Mouse (Mus musculus): ENCODE results near the gene Abhd2. TPM values are rescaled to one million over a fixed set of nuclear protein-coding genes. Genes with fewer than 3 reads are reported as not detected.

The Abhd2 gene
- polyA plus RNA-seq, 1 experiment from 2014 or later = 10.7 TPM

DNA sequence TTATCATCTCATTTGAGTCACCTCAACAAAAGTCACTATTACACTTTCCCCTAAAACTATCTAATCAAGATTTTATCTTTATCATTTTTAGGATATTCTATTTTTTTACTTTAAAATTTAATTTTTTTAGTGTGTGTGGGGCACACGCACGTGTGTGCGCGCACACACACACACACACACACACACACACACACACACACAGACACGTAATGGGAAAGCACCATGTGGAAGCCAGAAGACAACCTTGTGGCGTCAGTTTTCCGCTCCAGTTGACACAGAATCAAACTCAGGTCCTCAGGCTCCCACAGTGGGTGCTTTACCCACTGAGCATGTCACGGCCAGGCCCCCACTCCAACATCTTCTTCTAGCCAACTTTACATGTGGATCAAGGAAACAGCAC, 4.1 kb upstream of the Abhd2 start:
- Histone ChIP-seq H3K4me1 (peaks cover 9% of the 10 kb centered on the region), H3K9ac (no peak overlapping the region), H3K9me3 (no peaks in the 10 kb centered on the region), H3K4me3 (no peak overlapping the region), H3K27me3 (no peaks in the 10 kb centered on the region), H3K36me3 (no peaks in the 10 kb centered on the region), H3K4me2 (replicated peaks) (no peak overlapping the region), H3K27ac (no peak overlapping the region)
- no peak for ATAC-seq (ENCODE audit: low FRiP score, low read depth)
- WGBS = 86% methylated on average over 8 of the region's 8 CpGs

DNA sequence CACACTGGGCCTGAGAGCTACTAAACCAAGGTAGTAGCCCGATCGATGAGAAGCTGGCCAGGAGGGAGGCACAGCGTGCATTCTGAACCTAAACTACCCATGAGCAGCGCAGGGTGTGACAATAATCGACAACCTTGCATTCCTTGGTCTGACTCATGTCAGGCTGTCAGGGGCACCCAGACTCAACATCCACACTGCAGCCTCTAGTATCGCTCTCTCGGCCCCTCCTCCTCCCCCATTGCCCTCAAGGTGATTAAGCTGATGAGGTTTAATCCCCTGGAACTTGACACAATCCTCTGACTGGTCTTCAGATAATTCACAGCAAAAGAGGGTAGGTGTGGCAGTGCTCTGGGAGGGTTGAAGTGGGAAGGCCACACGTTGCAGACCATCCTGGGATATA, 3.6 kb upstream of the Abhd2 start:
- no peak overlapping the region for H3K9ac ChIP-seq
- H3K9me3 ChIP-seq = no peaks in the 10 kb centered on the region
- no peak overlapping the region for H3K27ac ChIP-seq
- no peak for ATAC-seq (ENCODE audit: low FRiP score, low read depth)
- no peaks in the 10 kb centered on the region for H3K27me3 ChIP-seq
- 41% methylated on average over 8 of the region's 8 CpGs for WGBS
- peaks cover 14% of the 10 kb centered on the region for H3K4me1 ChIP-seq
- no peaks in the 10 kb centered on the region for H3K36me3 ChIP-seq
- H3K4me3 ChIP-seq = no peak overlapping the region
- no peak overlapping the region for H3K4me2 ChIP-seq (replicated peaks)

DNA sequence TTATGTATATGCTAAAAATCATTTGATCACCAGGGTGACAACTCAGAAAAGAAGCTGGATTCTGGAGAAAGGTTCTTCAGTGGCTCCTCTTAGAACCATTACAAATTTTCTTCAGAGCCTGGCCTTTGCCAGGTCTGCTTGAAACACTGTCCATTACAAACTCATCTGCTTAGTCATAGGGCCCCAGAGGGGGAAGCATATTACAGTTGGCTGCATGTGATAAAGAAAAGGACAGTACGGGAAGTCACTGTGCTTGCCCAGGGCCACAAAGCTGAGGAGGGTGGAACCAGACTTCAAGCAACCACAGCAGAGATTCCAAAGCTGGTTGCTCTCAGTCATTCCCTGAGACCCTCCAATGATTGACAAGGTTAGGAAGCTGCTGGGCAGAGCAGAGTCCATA, 3.1 kb upstream of the Abhd2 start:
- Histone ChIP-seq H3K4me3 (no peak overlapping the region), H3K9ac (no peak overlapping the region), H3K27me3 (no peaks in the 10 kb centered on the region), H3K9me3 (no peaks in the 10 kb centered on the region), H3K36me3 (no peaks in the 10 kb centered on the region), H3K4me1 (peaks cover 18% of the 10 kb centered on the region), H3K4me2 (replicated peaks) (no peak overlapping the region), H3K27ac (no peak overlapping the region)
- no peak for ATAC-seq (ENCODE audit: low FRiP score, low read depth)
- WGBS = 70% methylated on average over 1 of the region's 1 CpGs

DNA sequence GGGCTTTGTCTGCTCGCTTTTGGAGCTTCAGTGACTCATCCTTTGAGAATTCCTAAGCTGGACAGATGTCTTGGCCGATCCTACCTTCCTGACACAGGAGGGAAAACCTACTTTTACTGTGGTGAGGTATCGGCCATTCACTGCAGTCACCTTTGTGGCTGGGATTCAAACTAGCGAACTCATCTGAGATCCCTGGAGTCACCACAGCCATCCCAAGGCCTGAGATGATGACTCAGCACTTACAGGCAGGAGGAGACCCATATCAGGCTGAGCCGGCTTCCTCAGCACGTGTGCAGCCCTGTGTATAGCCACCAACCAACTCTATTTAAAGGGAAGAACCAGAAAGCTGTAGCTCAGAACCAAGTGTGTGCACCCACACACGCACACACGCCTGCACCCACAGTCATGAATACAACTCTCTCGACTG, 2.0 kb upstream of the Abhd2 start:
- Histone ChIP-seq H3K9me3 (no peaks in the 10 kb centered on the region), H3K36me3 (no peaks in the 10 kb centered on the region), H3K9ac (no peak overlapping the region), H3K27ac (no peak overlapping the region), H3K27me3 (no peaks in the 10 kb centered on the region), H3K4me2 (replicated peaks) (no peak overlapping the region), H3K4me3 (no peak overlapping the region), H3K4me1 (peaks cover 29% of the 10 kb centered on the region)
- no peak for ATAC-seq (ENCODE audit: low FRiP score, low read depth)
- 83% methylated on average over 9 of the region's 9 CpGs for WGBS

DNA sequence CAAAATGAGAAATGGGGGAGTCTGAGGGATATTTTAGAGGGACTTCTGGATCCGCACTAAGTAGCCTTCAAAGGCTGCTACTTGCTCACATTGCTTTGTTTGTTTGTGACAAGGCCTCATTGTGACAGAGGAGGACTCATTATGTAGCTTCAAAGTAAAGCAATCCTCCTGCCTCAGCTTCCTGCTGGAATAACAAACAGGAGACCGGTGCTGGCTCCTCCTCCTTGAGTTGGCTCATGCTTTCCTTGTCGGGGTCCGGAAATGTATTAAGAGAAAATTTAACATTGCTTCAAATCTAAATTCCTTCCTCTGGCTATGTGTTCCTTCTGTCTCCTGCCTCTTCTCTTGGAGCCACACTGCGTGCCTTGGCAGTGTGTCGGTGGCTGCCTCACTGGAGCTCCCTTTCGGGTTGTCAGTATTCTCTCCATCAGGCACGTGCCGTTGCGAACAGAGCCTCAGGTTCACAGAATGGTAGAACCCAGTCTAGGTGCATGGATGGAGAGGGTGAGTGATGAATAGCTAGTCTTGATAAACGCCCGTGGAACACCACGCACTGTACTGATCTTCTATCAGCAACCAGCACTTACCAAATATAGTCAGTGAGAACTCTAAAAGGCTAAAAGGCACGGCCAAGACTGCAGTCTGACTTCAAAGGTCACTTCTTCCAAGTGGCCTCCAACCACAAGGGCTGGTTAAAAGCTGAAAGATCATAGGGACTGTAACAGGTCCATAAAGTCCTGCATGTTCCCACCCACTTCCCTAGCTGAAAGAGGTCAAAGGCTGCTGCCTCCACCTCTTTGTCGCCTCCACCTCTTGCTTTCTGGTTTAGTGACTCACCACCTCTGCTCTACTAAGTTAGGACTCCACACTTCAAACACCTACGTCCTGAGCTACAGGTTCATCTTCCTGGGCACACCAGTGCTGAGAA, 874 bp upstream of the Abhd2 start:
- 77% methylated on average over 16 of the region's 16 CpGs for WGBS
- peaks cover 34% of the 10 kb centered on the region for H3K4me1 ChIP-seq
- H3K27ac ChIP-seq = peak overlapping the region; percentile 48; the same call in 1 of the 2 replicates
- peak overlapping the region; percentile 81 for H3K4me3 ChIP-seq
- H3K4me2 ChIP-seq (replicated peaks) = peak overlapping the region; percentile 75
- no peak for ATAC-seq (ENCODE audit: low FRiP score, low read depth)
- H3K9me3 ChIP-seq = no peaks in the 10 kb centered on the region
- peak overlapping the region; percentile 55; the same call in 1 of the 2 replicates for H3K9ac ChIP-seq
- H3K36me3 ChIP-seq = no peaks in the 10 kb centered on the region
- no peaks in the 10 kb centered on the region for H3K27me3 ChIP-seq

DNA sequence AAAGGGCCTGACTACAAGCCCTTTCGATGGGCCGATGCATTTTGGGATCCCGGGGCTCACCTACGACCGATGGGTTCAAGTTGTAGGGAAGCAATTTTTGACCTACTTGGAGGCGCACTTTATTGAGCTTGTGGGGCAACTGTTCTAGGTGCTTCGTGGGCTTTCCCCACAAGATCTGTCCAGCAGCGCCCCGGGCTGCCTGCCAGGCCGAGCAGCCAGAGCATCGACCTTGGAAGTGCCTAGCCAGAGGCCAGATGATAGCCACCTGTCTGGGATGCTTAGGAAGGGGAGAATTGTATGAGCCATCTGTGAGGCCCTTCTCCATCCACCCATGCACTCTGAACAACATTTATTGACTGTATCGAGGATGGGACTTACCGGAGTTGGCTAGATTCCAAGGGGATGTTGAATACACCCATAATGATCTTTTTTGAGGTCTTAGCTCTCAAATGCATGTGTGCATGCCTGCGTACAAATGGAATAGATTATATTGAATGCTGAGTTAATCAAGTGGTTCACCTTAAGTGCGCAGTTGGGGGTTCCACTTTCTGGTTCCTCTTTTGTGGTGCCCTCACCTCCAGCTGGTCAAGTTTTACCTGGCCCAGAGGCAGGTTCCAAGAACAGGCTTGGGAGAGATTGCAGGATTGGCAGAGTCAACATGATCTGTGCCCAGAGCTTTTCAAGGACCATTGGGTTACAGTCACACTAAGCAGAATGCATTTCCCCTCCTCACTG, 906 bp downstream of the Abhd2 start:
- peaks cover 41% of the 10 kb centered on the region for H3K4me1 ChIP-seq
- H3K27ac ChIP-seq = 0 out of 2 replicates have a peak overlapping the region, but pooled peaks have one; percentile 39
- no peaks in the 10 kb centered on the region for H3K27me3 ChIP-seq
- peak overlapping the region; percentile 90 for H3K9ac ChIP-seq
- ATAC-seq (ENCODE audit: low FRiP score, low read depth) = no peak
- H3K4me3 ChIP-seq = peak overlapping the region; percentile 81
- H3K36me3 ChIP-seq = no peaks in the 10 kb centered on the region
- no peaks in the 10 kb centered on the region for H3K9me3 ChIP-seq
- WGBS = 13% methylated on average over 15 of the region's 15 CpGs
- peak overlapping the region; percentile 91 for H3K4me2 ChIP-seq (replicated peaks)

DNA sequence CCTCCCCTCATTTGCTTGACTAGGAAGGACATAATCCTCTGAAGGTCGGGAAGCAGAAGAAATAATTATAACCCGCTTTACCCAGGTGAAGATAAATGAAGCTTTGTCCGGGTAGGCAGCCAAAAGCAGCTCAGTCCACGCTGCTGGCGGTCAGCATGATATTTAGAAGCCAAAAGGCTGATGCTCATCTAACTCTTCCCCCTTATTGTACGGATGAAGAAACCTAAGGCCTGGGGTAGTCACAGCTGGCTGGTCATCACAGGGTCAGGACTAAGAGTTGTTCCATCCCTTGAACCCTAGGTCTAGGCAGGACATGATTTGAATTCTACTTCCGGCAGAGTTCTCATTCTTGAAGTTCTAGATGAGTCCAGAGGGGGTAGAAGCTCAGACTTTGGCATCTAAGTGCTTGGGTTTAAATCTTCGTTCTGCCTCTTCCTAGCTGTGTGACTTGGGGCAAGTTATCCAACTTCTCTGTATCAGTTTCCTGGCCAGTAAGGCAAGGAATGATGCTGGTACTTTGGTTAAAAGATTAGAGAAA, 1.5 kb downstream of the Abhd2 start:
- H3K9ac ChIP-seq = peak overlapping the region; percentile 90
- H3K4me2 ChIP-seq (replicated peaks) = peak overlapping the region; percentile 91
- H3K27ac ChIP-seq = no peak overlapping the region
- no peaks in the 10 kb centered on the region for H3K36me3 ChIP-seq
- WGBS = 82% methylated on average over 8 of the region's 8 CpGs
- ATAC-seq (ENCODE audit: low FRiP score, low read depth) = no peak
- H3K4me3 ChIP-seq = peak overlapping the region; percentile 81
- peaks cover 47% of the 10 kb centered on the region for H3K4me1 ChIP-seq
- no peaks in the 10 kb centered on the region for H3K9me3 ChIP-seq
- no peaks in the 10 kb centered on the region for H3K27me3 ChIP-seq

DNA sequence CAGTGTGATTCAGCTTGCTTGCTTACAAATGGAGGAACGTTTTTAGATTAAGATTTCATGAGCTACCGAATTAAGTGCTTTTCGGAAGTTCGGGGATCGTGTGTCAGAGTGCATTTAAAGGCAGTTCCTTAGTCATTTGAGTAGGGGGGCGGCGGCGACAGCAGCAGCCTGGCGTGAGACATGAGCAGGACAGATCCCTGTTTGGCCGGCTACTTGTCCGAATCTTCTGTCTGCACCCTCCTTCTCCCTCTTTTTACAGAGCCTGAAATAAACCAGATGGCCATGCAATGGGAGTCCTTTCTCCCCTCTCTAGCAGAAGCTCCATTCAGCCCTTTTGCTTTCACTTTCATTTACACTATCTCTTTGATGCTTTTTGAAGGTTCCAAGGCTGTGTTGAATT, 2.3 kb downstream of the Abhd2 start:
- no peak for ATAC-seq (ENCODE audit: low FRiP score, low read depth)
- peaks cover 51% of the 10 kb centered on the region for H3K4me1 ChIP-seq
- no peak overlapping the region for H3K27ac ChIP-seq
- no peaks in the 10 kb centered on the region for H3K36me3 ChIP-seq
- peak overlapping the region; percentile 53 for H3K4me2 ChIP-seq (replicated peaks)
- peak overlapping the region; percentile 27; the same call in 1 of the 2 replicates for H3K9ac ChIP-seq
- H3K4me3 ChIP-seq = peak overlapping the region; percentile 27
- H3K27me3 ChIP-seq = no peaks in the 10 kb centered on the region
- H3K9me3 ChIP-seq = no peaks in the 10 kb centered on the region
- WGBS = 13% methylated on average over 11 of the region's 11 CpGs

DNA sequence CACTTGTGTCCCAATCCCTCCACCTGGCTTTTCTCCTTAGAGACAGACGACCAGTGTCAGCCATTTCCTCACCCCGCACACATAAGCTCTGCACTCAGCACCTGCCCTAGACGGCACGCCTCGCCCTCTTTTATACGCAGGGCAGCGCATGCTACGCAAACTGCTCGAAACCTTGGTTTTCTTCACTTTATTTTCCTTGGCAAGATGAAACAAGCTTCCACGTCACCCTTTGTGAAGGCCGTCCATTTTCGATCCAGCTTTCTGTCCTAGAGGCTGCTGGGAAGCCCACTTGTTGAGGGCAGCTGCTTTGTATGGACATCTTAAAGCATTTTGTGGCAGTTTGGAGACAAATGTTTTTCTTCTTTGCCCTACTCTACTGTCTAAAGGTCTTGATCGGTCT, 5.4 kb downstream of the Abhd2 start:
- Histone ChIP-seq H3K27me3 (no peaks in the 10 kb centered on the region), H3K36me3 (no peaks in the 10 kb centered on the region), H3K27ac (no peak overlapping the region), H3K4me3 (no peak overlapping the region), H3K9ac (no peak overlapping the region), H3K9me3 (no peaks in the 10 kb centered on the region), H3K4me2 (replicated peaks) (no peak overlapping the region), H3K4me1 (peaks cover 54% of the 10 kb centered on the region)
- no peak for ATAC-seq (ENCODE audit: low FRiP score, low read depth)
- whole genome bisulfite sequencing = 84% methylated on average over 13 of the region's 13 CpGs

DNA sequence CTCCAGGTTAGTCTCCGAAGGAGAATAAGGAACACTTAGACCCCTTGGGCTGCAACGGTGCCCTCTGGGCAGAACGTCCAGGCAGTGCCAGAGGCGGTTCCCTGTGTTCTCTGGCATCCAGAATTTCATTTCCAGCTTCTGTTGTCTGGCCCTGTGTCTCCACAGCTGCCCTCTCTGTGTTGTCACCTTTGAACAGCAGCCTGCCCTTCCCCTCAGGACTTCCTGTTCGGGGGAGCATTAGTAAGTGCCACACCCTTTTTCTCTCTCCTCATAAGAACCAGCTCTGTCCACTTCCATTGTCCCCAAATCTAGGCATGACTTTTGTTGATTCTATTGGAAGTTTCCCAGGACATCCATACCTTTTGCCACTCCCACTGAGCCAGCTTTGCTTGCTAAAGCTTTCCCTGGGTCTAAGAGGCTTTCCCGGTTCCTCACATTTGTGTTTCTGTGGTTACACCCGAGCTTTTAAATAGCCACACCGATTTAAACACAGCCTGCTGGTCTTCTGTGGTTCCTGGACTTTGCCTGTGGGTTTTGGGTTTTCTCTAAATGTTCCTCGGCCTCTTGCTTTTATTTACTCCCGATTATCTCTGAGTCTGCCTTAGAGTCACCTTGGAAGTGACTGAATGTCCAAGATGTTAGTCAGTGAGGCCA, 6.5 kb downstream of the Abhd2 start:
- peaks cover 44% of the 10 kb centered on the region for H3K4me1 ChIP-seq
- no peaks in the 10 kb centered on the region for H3K9me3 ChIP-seq
- no peak for ATAC-seq (ENCODE audit: low FRiP score, low read depth)
- no peaks in the 10 kb centered on the region for H3K36me3 ChIP-seq
- no peak overlapping the region for H3K4me3 ChIP-seq
- H3K9ac ChIP-seq = 0 out of 2 replicates have a peak overlapping the region, but pooled peaks have one; percentile 13
- H3K27me3 ChIP-seq = no peaks in the 10 kb centered on the region
- WGBS = 65% methylated on average over 10 of the region's 10 CpGs
- H3K27ac ChIP-seq = no peak overlapping the region
- H3K4me2 ChIP-seq (replicated peaks) = no peak overlapping the region

DNA sequence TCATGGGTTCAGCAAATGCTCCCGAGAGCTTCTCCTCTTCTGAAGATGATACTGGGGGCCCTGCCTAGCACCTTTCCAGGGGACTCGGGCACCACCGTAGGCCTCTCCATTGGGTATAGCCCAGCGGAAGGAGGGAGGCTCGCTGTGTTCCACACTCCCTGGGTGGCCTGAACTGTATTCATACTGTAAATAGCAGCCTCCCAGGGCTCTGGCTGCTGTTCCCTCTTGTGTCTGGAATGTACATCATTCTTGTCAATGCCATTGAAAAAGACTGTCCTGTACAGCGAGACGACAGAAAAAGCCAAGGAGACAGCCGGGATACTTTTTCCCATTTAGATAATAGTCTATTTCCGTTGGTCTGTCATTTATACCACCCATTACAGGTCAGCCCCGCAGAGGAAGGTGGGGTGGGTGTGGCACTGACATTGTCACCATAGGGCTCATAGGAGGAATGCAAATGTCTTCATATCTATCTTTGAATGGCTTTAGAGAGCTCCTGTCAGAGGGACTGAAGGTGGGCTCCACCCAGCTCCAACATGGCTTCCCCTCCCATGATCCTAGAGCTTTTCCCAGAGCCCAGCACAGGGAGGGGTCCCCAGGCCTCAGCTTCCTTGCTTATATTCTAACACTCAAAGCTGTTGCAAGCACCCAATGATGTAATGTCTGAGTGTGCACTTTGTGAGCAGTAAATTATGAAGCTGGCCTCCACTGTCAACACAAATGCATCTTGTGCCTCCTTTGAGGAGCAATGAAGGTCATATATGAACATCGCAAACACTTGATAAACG, 10.1 kb downstream of the Abhd2 start:
- Histone ChIP-seq H3K4me3 (no peak overlapping the region), H3K27me3 (no peaks in the 10 kb centered on the region), H3K4me2 (replicated peaks) (no peak overlapping the region), H3K9ac (no peak overlapping the region), H3K4me1 (peaks cover 25% of the 10 kb centered on the region), H3K27ac (no peak overlapping the region), H3K9me3 (no peaks in the 10 kb centered on the region), H3K36me3 (no peaks in the 10 kb centered on the region; the same call in 1 of the 2 replicates)
- WGBS = 89% methylated on average over 12 of the region's 12 CpGs
- ATAC-seq (ENCODE audit: low FRiP score, low read depth) = no peak
